Mouse (Mus musculus) bone marrow macrophage, adult 2 months (primary cell): ENCODE results near the gene Plcd1.

Experiments used
- CTCF ChIP-seq: IDR thresholded peaks from 2 replicates; pipeline ENCODE4 v1.5.1; 2012; ENCODE audit warnings: low read depth, mild to moderate bottlenecking, low read length, moderate library complexity
- POLR2A ChIP-seq: IDR thresholded peaks from 2 replicates; pipeline ENCODE4 v1.6.1; 2012; ENCODE audit warnings: mild to moderate bottlenecking, low read depth, low read length, borderline replicate concordance

DNA sequence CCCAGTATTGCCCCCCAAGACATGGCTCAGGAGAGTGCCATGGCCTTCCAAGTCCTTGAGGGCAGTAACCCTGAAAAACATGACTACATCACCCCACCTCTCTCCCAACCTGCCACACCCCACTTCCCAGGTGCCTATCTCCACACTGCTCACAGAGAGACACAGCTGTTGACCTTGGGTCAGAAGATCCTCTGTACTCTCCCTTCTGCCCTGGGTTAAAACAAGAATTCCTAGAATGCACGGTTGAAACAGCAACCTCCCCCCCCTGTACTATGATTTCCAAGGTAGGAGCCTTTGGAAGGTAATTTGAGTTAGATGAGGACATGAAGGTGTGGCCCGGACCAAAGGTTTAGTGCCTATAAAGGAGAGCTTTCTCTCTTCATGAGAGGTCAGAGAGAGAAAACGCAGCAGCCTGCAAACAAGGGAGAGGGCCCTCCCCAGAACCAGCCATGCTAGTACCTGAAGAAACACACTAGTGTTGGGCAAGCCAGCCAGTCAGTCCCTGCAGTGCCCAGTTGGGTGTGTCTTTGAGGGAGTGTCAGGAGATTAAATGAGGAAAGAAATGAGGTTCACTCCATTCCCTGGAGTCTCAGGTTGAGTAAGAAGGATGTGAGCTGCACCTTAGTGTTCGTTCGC lies 13.1 kb downstream of the Plcd1 start:
- TF ChIP-seq CTCF = no peak
- TF ChIP-seq POLR2A = no peak
